Mouse (Mus musculus) brain, embryonic 14.5 days (tissue): ENCODE measurements at regions not wholly inside any gene's neighbourhood (a gene's known extent, or its start where the extent isn't known, plus 50 kb on each side); places are given as distances from the start of the nearest gene placed in this dataset.

ENCODE experiments used
- CTCF ChIP-seq: fragments of 200-500 bp; IDR thresholded peaks from 2 replicates; pipeline ENCODE4 v1.5.1; 2012; ENCODE audit warnings: inconsistent platforms, mild to moderate bottlenecking, moderate library complexity, borderline replicate concordance; ENCODE audit not compliant: insufficient read depth, insufficient read length; ENCODE audit errors: extremely low read depth
- POLR2A ChIP-seq: fragments of 200-500 bp; IDR thresholded peaks from 2 replicates; pipeline ENCODE4 v1.6.1; 2012; ENCODE audit warnings: mild to moderate bottlenecking, inconsistent platforms, borderline replicate concordance; ENCODE audit not compliant: poor library complexity, insufficient read depth, insufficient read length, severe bottlenecking; ENCODE audit errors: extremely low read depth

GRCm38 (mm10) chr17:52220422-52220821, 382.1 kb upstream of the Kcnh8 start:
- TF ChIP-seq CTCF (no peak), POLR2A (no peak)
